Mouse (Mus musculus): ENCODE results near the gene Frrs1. TPM values are rescaled to one million over a fixed set of nuclear protein-coding genes. Genes with fewer than 3 reads are reported as not detected.

Frrs1 gene
- polyA plus RNA-seq, 1 experiment: 0.58 TPM

GRCm38 (mm10) chr3:116848936-116849335 is 10.3 kb upstream of the Frrs1 start:
- TF ChIP-seq CTCF (IDR thresholded peaks at IDR 0.05; ENCODE audit: control insufficient read depth, insufficient read depth, insufficient replicate concordance, low read depth, low read length) (no peak), POLR2A (IDR thresholded peaks at IDR 0.05; ENCODE audit: control insufficient read depth, low read depth, low read length) (no peak)
- Histone ChIP-seq H3K27ac (ENCODE audit: control insufficient read depth, insufficient read depth, low read depth, low read length) (no peak overlapping the region), H3K36me3 (ENCODE audit: control insufficient read depth, insufficient read depth, low read length) (no peaks in the 10 kb centered on the region), H3K27me3 (ENCODE audit: control insufficient read depth, insufficient read depth, low read length) (no peaks in the 10 kb centered on the region), H3K4me3 (ENCODE audit: control insufficient read depth, low read depth, low read length) (no peak overlapping the region), H3K4me1 (ENCODE audit: control insufficient read depth, insufficient read depth, low read length) (no peaks in the 10 kb centered on the region)

DNA sequence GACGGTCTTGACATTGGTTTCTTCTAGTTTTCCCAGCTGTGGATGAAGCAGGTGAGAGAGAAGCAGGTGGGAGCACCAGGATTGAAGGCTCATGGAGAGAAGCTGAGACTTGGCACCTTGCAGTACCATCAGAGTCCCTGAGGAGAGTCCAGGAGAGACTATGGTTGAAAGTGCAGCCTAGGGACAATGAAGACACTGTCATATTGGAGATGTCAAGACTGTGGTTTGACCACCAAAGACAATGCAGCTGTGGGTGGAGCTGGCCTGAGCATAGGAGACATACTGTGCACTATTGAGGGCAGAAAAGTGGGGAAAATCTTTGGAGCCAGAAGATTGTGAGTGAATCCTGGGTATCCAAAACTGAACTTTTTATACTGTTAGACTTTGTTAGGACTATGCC is 8.9 kb upstream of the Frrs1 start:
- TF ChIP-seq POLR2A (IDR thresholded peaks at IDR 0.05; ENCODE audit: control insufficient read depth, low read depth, low read length) (no peak), CTCF (IDR thresholded peaks at IDR 0.05; ENCODE audit: control insufficient read depth, insufficient read depth, insufficient replicate concordance, low read depth, low read length) (no peak)
- Histone ChIP-seq H3K27me3 (ENCODE audit: control insufficient read depth, insufficient read depth, low read length) (no peaks in the 10 kb centered on the region), H3K4me3 (ENCODE audit: control insufficient read depth, low read depth, low read length) (no peak overlapping the region), H3K36me3 (ENCODE audit: control insufficient read depth, insufficient read depth, low read length) (no peaks in the 10 kb centered on the region), H3K4me1 (ENCODE audit: control insufficient read depth, insufficient read depth, low read length) (no peaks in the 10 kb centered on the region), H3K27ac (ENCODE audit: control insufficient read depth, insufficient read depth, low read depth, low read length) (no peak overlapping the region)

GRCm38 (mm10) chr3:116852421-116852820 is 6.8 kb upstream of the Frrs1 start:
- no peaks in the 10 kb centered on the region for H3K36me3 ChIP-seq (ENCODE audit: control insufficient read depth, insufficient read depth, low read length)
- H3K27ac ChIP-seq (ENCODE audit: control insufficient read depth, insufficient read depth, low read depth, low read length): no peak overlapping the region
- H3K4me3 ChIP-seq (ENCODE audit: control insufficient read depth, low read depth, low read length): no peak overlapping the region
- no peak for TF ChIP-seq POLR2A (IDR thresholded peaks at IDR 0.05; ENCODE audit: control insufficient read depth, low read depth, low read length)
- TF ChIP-seq CTCF (IDR thresholded peaks at IDR 0.05; ENCODE audit: control insufficient read depth, insufficient read depth, insufficient replicate concordance, low read depth, low read length): no peak
- H3K4me1 ChIP-seq (ENCODE audit: control insufficient read depth, insufficient read depth, low read length): no peaks in the 10 kb centered on the region
- H3K27me3 ChIP-seq (ENCODE audit: control insufficient read depth, insufficient read depth, low read length): no peaks in the 10 kb centered on the region

DNA sequence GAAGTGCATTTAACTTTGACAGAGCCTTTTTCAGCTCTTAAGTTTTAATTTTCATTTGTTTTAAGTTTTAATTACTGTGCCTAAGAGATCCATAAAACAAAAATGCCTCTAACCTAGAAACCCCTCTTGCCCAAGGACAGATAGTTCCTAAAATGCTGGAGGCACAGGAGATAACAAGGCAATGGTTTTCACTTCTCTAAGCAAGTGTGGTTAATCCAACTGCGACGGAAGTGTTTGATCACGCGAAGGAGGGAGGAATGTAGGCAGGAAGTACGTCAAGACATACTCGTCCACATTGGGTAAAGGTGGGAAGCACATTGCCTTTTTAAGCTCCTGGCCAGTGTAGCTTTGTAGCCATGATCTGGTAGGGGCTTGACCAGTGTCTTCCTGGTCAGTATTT is 1.7 kb upstream of the Frrs1 start:
- Histone ChIP-seq H3K36me3 (ENCODE audit: control insufficient read depth, insufficient read depth, low read length) (no peaks in the 10 kb centered on the region), H3K27me3 (ENCODE audit: control insufficient read depth, insufficient read depth, low read length) (no peaks in the 10 kb centered on the region), H3K4me1 (ENCODE audit: control insufficient read depth, insufficient read depth, low read length) (no peaks in the 10 kb centered on the region; the same call in 1 of the 2 replicates), H3K27ac (ENCODE audit: control insufficient read depth, insufficient read depth, low read depth, low read length) (no peak overlapping the region), H3K4me3 (ENCODE audit: control insufficient read depth, low read depth, low read length) (no peak overlapping the region)
- TF ChIP-seq CTCF (IDR thresholded peaks at IDR 0.05; ENCODE audit: control insufficient read depth, insufficient read depth, insufficient replicate concordance, low read depth, low read length) (no peak), POLR2A (IDR thresholded peaks at IDR 0.05; ENCODE audit: control insufficient read depth, low read depth, low read length) (no peak)

DNA sequence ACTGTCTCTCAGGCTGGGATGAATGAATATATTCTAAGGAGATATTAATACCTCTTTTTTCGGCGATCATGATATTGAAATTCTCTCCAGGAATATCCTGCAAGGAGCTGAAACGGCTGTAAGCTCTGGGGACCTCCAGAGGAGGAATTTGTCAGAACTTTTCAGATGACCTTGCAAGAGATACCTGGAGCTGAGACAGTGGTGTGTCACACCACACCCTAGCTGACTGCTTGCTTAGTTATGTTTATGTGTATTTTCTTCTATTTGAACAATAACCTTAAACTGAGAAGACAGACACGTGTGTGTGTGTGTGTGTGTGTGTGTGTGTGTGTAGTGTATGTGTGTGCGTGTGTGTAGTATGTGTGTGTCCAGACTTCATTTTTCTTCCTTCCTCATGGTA is 488 bp downstream of the Frrs1 start:
- Histone ChIP-seq H3K4me1 (ENCODE audit: control insufficient read depth, insufficient read depth, low read length) (no peaks in the 10 kb centered on the region; the same call in 1 of the 2 replicates), H3K27ac (ENCODE audit: control insufficient read depth, insufficient read depth, low read depth, low read length) (no peak overlapping the region), H3K36me3 (ENCODE audit: control insufficient read depth, insufficient read depth, low read length) (no peaks in the 10 kb centered on the region)

GRCm38 (mm10) chr3:116860333-116861222 is 1.3 kb downstream of the Frrs1 start:
- no peak overlapping the region for H3K4me3 ChIP-seq (ENCODE audit: control insufficient read depth, low read depth, low read length)
- no peaks in the 10 kb centered on the region for H3K36me3 ChIP-seq (ENCODE audit: control insufficient read depth, insufficient read depth, low read length)
- TF ChIP-seq CTCF (IDR thresholded peaks at IDR 0.05; ENCODE audit: control insufficient read depth, insufficient read depth, insufficient replicate concordance, low read depth, low read length): no peak
- no peak for TF ChIP-seq POLR2A (IDR thresholded peaks at IDR 0.05; ENCODE audit: control insufficient read depth, low read depth, low read length)
- no peaks in the 10 kb centered on the region for H3K27me3 ChIP-seq (ENCODE audit: control insufficient read depth, insufficient read depth, low read length)
- H3K4me1 ChIP-seq (ENCODE audit: control insufficient read depth, insufficient read depth, low read length): no peaks in the 10 kb centered on the region; the same call in 1 of the 2 replicates
- H3K27ac ChIP-seq (ENCODE audit: control insufficient read depth, insufficient read depth, low read depth, low read length): no peak overlapping the region

More for the DNA sequence above, 488 bp downstream of the Frrs1 start:
- Histone ChIP-seq H3K27me3 (ENCODE audit: control insufficient read depth, insufficient read depth, low read length) (no peaks in the 10 kb centered on the region), H3K4me3 (ENCODE audit: control insufficient read depth, low read depth, low read length) (no peak overlapping the region)
- no peak for TF ChIP-seq CTCF (IDR thresholded peaks at IDR 0.05; ENCODE audit: control insufficient read depth, insufficient read depth, insufficient replicate concordance, low read depth, low read length)
- TF ChIP-seq POLR2A (IDR thresholded peaks at IDR 0.05; ENCODE audit: control insufficient read depth, low read depth, low read length): no peak

GRCm38 (mm10) chr3:116861223-116861539 is 1.9 kb downstream of the Frrs1 start:
- H3K4me3 ChIP-seq (ENCODE audit: control insufficient read depth, low read depth, low read length): peak overlapping the region; percentile 78
- H3K27me3 ChIP-seq (ENCODE audit: control insufficient read depth, insufficient read depth, low read length): no peaks in the 10 kb centered on the region
- no peak for TF ChIP-seq CTCF (IDR thresholded peaks at IDR 0.05; ENCODE audit: control insufficient read depth, insufficient read depth, insufficient replicate concordance, low read depth, low read length)
- no peaks in the 10 kb centered on the region; the same call in 1 of the 2 replicates for H3K4me1 ChIP-seq (ENCODE audit: control insufficient read depth, insufficient read depth, low read length)
- H3K27ac ChIP-seq (ENCODE audit: control insufficient read depth, insufficient read depth, low read depth, low read length): no peak overlapping the region
- no peaks in the 10 kb centered on the region for H3K36me3 ChIP-seq (ENCODE audit: control insufficient read depth, insufficient read depth, low read length)

Measured in testis, adult 2 months (tissue).